Mouse (Mus musculus): Measurements from ENCODE around the gene Kctd2. TPM values are rescaled to one million over a fixed set of nuclear protein-coding genes. Genes with fewer than 3 reads are reported as not detected.
"Not testable (repeated sequence)": the region's sequence is repeated elsewhere in the genome, so short reads cannot be mapped to it uniquely, and the experiment has no call there.

Gene Kctd2
- total RNA-seq, 2 experiments from 2014 or later: 27.9 to 28.3 TPM

GRCm38 (mm10) chr11:115435596-115436337, 15.8 kb downstream of the Kctd2 start:
- intact Hi-C loops (cut with DNase I): no loop called here
- peak in 1 of 2 experiments; percentile 37 for DNase-seq

DNA sequence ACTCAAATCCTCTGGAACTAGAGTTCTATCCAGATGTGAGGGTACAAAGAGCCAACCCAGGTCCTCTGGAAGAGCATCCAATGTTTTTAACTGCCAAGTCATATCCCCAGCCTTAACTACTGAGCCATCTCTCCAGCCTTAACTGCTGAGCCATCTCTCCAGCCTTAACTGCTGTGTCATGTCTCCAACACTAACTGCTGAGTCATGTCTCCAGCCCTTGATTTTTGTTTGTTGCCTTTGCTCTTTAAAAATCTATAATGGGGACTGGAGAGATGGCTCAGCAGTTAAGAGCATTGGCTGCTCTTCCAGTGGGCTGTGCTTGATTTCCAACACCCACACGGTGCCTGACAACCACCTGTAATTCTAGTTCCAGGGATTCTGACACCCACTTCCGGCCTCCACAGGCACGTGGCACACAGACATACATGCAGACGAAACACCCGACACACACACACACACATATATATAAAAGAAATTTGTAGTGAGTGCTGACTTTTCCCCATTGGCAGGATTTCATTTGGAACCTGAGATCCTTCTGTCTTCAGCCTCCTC, 17.7 kb downstream of the Kctd2 start:
- intact Hi-C loops (cut with DNase I): no loop called here
- DNase-seq: no peak

DNA sequence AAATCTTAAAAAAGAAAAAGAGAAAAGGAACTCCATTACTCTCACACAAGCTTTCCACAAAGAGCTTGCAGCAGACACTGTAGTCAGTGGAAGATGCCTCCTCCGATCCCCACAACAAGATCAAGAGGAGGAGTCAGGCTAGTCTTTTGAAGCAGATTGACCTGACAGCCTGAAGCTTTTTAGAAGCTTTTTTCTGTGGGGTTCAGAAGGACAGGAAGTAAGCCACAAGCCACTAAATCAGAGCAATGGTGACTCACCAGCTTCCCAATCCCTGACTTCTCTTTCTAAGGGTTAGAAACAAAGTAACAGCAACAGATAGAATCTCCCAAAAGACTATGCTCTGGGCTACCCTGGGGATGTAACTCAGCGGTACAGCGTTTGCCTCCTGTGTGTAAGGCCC, 19.4 kb downstream of the Kctd2 start:
- DNase-seq: no peak
- intact Hi-C loops (cut with DNase I): no loop called here

DNA sequence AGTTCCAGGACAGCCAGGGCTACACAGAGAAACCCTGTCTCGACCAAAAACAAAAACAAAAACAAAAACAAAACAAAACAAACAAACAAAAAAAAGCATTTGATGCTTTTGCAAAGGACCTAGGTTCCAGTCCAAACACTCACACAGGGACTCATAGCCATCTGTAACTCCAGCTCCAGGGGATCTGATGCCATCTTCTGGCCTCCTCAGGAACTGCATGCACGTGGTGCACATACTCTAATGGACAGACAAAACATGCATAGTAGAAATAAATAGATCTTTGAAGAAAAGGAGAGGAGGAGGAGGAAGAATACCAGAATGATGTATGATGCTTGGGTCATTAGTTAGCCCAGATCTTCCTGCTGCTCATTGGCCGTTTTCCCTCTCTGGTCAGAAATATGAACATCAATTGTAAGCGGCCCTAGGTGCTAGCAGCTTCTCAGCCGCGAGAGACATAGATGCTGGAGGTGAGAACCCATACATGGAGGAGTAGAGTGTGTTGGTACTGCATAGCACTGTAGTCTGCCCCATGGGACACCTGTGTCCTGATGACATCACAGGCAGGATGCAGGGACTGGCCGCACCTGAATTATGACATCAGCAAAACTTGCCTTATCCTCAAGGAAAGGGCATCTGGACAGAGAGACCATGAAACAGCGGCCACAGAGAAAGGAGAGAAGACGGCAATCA, 20.1 kb downstream of the Kctd2 start, which contains the start of gene Trim80:
TSS of gene Trim80 (plus strand) at position 640 of the 690 bp plus-strand sequence.
- intact Hi-C loops (cut with DNase I): no loop called here
- DNase-seq: no peak

DNA sequence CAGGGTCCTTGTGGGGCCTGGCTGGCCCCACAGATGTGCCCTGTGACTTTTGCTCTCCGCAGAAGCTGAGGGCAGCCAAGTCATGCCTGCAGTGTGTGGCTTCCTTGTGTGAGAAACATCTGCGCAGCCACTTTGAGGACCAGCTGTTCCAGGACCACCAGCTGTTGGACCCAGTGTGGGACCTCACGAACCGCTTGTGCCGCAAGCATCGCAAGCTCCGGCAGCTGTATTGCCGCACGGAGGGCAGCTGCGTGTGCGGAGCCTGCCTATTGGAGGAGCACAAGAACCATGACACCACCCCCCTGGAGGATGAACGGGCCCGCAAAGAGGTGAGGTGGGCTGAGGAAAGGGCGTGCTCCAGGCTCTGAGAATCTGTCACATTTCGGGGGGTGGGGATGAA, 21.5 kb downstream of the Kctd2 start:
- DNase-seq: no peak
- intact Hi-C loops (cut with DNase I): no loop called here

GRCm38 (mm10) chr11:115446906-115447305, 27.0 kb downstream of the Kctd2 start:
- DNase-seq: peak in 1 of 2 experiments; percentile 29
- intact Hi-C loops (cut with DNase I): no loop called here

DNA sequence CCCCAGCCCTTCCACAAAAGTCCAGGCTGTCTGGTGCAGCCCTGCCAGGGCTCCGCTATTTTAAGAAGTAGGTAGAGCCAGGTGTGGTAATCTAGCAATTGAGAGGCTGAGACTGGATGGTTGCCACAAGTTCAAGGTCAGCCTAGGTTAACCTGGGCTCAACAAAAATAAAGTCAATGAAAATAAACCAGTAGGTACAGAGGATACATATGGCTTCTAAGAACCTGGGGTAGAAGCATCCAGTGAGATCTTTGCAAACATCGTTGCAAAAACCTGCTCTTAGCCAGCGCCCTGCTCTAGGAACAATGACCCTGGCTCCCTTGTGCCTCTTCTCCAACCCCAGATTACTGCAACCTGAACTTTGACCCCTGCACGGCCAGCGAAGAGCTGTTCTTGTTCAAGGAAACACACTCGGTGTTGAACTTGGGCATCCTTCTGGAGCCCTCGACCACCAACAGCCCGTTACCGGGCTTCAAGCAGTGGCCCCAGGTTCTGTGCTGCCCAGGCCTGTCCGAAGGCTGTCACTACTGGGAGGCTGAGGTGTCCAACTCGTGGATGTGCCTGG, 27.5 kb downstream of the Kctd2 start:
- DNase-seq: no peak
- intact Hi-C loops (cut with DNase I): no loop called here

GRCm38 (mm10) chr11:115448075-115448474, 28.1 kb downstream of the Kctd2 start:
- no peak for DNase-seq

DNA sequence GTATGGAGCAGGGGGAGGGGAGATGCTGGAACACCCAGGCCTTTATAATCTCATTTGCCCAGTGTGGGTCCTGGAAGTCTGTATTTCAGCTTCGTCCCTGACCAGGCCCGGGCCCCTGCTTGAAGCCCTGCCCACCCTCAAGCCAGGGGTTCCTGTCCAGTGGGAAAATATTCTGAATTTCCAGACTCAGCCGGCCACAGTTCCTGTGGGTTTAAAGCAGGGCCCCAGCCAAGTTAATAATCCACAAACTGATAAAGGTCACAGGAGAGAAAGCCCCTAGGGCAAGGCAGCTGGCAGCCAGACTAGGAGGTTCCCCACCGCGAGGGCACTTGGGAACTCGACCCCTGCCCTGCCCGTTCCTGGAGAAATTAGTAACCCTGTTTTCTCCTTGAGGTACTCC, 29.1 kb downstream of the Kctd2 start:
- DNase-seq: no peak
- intact Hi-C loops (cut with DNase I): no loop called here

More at GRCm38 (mm10) chr11:115448075-115448474, 28.1 kb downstream of the Kctd2 start:
- intact Hi-C loops (cut with DNase I): no loop called here

DNA sequence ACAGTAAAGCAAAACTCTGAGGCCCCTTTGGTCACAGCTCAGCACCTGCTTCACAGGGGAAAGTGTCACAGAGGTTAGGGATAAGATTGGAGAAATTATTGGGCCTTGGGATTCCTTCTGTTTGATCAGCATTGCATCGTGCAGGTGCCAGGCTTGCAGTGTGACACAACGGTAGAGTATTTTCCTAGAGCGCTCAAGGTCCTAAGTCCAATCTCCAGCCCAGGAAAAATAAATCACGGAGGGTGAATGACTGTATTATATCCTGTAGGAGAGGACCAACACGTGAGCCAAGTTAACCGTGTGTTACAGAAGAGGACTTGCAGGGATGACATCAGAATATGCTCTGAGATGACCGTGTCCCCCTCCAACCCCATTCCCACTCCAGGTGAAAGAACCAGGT, 30.2 kb downstream of the Kctd2 start:
- intact Hi-C loops (cut with DNase I): no loop called here
- no peak for DNase-seq

DNA sequence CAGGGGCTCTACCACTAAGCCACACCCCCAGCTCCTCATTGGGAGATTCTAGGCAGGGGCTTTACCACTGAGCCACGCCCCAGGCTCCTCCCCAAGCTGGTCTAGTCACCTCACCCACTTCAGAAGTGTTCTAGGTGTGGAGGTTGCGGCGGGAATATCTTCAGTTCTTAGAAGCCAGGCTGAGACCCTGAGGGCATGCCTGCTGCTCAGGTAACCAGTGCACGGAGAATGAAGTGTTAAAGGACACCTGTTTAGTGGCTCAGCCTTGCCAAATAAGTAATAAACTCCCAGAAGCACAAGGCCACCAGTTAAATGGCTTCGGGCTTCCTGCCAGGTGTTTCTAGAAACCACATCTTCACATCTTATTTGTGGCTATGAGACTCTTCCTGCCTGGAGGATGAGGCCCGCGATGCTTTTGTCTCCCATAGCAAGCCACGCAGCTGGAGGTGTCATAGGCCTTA, 31.9 kb downstream of the Kctd2 start:
- no peak for DNase-seq
- intact Hi-C loops (cut with DNase I): no loop called here

- intact Hi-C loops (cut with DNase I): no loop called here
- DNase-seq: no peak
These were observed 32.4 kb downstream of the Kctd2 start for GRCm38 (mm10) chr11:115452281-115452860.

DNA sequence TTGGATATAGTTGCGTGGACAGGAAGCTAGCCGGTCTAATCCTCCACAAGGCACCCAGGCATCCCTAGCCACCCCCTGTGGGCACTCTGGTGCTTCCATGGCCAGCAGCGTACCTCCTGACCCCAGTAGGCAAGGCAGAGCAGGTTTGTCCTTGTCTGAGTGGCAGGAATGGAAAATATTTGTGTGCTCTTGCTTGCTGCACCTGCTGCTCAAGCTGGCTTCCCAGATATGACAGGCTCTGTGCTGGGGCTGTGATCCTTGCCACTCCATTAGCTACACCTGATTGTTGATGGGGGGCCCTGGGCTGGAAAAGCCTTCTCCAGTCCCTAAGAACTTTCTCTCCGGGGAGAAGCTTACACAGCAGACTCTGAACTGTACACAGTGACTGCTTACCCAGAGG, 33.4 kb downstream of the Kctd2 start:
- intact Hi-C loops (cut with DNase I): no loop called here
- no peak for DNase-seq

- DNase-seq; intact Hi-C loops (cut with DNase I): not testable (repeated sequence)
These were observed 34.9 kb downstream of the Kctd2 start for GRCm38 (mm10) chr11:115454822-115455221.

DNA sequence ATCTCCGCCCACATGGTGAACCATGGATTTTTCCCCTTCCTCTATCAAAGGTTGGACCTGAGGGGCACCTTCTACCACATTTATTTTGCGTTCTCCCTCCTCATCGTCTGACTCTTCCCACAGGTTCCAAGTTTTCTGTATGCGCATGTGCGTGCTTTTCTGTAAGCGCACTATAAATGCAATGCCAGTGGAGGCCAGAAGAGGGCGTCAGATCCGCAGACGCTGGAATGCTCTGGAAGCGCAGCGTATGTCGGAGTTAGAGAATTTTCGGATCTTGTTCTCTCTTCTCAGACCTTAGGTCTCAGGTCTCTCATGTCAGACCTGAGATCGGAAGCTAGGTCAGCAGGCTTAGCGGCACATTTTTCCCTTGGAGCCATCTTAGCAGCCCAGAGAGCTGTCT, 35.7 kb downstream of the Kctd2 start:
- no peak for DNase-seq
- intact Hi-C loops (cut with DNase I): no loop called here

- intact Hi-C loops (cut with DNase I): no loop called here
- DNase-seq: no peak
These were observed 36.3 kb downstream of the Kctd2 start for GRCm38 (mm10) chr11:115456182-115456581.

DNA sequence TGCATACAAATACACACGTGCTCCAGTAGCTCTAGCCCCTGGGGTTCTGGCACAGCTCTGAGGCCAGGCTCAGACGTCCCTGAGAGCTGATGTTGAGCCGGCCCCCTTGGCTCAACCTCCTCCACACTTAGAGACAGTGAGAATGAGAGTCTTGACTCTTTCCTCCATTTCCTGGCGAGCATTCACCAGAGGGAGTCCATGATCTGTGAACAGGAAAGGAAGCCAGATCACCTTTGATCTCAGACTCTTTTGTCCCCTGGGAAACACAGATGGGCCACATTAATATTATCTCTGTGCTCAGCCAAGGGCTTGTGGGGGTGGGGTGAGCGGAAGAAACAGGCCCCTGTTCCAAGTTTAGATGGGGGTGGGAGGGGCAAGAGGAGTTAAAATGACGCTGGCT, 37.5 kb downstream of the Kctd2 start:
- intact Hi-C loops (cut with DNase I): no loop called here
- no peak for DNase-seq

DNA sequence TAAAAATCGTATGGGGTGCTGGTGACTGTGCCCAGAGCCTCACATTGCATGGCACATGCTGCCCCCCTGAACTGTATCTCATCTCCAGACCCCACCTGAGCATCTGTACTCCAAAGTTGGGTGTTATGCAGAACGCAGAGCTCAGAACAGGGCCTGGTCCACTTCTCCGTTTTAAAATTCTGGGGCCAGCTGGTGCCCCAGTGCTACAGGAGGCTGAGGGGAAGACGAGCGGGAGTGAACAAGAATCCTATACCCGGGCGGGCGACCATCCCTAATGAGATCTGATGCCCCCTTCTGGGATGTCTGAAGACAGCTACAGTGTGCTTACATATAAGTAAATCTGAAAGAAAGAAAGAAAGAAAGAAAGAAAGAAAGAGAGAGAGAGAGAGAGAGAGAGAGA, 41.0 kb downstream of the Kctd2 start:
- intact Hi-C loops (cut with DNase I): loop anchor here (10.0 kb wide), 1 partner anchor 256 kb away; no protein-coding TSS in a partner anchor
- no peak for DNase-seq

DNA sequence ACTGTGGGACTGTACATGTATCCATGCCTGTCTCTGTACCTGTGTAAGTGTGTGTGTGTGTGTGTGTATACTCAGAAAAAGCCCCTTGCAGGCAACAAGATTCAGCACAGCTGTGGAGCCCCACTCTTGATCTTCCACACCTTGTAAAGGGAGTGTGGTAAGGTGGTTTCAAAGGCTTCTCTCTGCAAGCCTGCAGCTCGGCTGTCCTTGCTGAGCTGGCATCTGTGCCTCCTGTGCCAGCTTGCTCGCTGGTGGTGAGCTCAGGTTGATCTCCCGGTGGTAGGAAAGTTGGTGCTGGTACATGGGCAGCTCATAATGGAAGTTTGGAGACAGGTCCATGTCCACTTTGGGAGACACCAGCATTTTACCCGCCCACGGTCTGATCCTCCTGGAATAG, 41.9 kb downstream of the Kctd2 start:
- intact Hi-C loops (cut with DNase I): loop anchor here (10.0 kb wide), 1 partner anchor 257 kb away; no protein-coding TSS in a partner anchor

GRCm38 (mm10) chr11:115462243-115462891, 42.4 kb downstream of the Kctd2 start, which contains the start of gene Slc16a5:
Gene Slc16a5, plus strand, starts transcription at chr11:115462474.
- intact Hi-C loops (cut with DNase I): loop anchor here (10.0 kb wide), 1 partner anchor 258 kb away; no protein-coding TSS in a partner anchor
- no peak for DNase-seq

More for the DNA sequence above, 41.9 kb downstream of the Kctd2 start:
- DNase-seq: no peak
